Mouse (Mus musculus): Measurements from ENCODE around the gene Gbp7.

DNA sequence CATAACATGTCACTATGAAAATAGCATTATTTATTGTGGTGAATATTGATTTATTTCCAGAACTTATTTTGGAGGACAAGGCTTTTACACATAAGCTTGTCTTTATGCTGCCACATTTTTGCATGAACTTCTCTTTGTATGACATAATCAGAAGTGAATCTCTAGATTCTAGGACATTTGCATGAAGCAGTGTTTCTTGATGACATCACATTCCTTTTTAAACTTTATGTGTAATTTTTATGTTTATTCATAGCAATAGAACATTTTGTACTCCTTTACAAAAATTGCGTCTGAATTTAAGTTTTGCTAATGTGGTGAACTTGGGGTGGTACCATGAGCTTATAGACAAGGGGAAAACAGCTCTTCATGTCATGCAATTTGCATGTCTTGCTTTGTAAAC is 5.5 kb downstream of the Gbp7 start:
- TF ChIP-seq E2F4 (IDR thresholded peaks at IDR 0.05; ENCODE audit: insufficient read depth), result no peak
- no peak for TF ChIP-seq SRF (IDR thresholded peaks at IDR 0.05; ENCODE audit: control insufficient read depth, insufficient read length, low read depth)
- no peak for TF ChIP-seq POLR2AphosphoS2 (IDR thresholded peaks at IDR 0.05; ENCODE audit: insufficient read length, low read depth)
- no peak for TF ChIP-seq POLR2A (IDR thresholded peaks at IDR 0.05; ENCODE audit: insufficient read length, low read depth)
- TF ChIP-seq TCF3 (IDR thresholded peaks at IDR 0.05; ENCODE audit: insufficient read length, low read depth), result no peak
- TF ChIP-seq TCF12 (IDR thresholded peaks at IDR 0.05; ENCODE audit: insufficient read depth, poor library complexity, severe bottlenecking), result no peak
- TF ChIP-seq MYOD1 (IDR thresholded peaks at IDR 0.05; ENCODE audit: control insufficient read depth in 1 of 3, insufficient read length in 2 of 3, low read depth in 2 of 3), result no peak
- TF ChIP-seq USF1 (IDR thresholded peaks at IDR 0.05; ENCODE audit: low read depth), result no peak
- TF ChIP-seq MAX (IDR thresholded peaks at IDR 0.05; ENCODE audit: low read depth), result no peak
- no peak for TF ChIP-seq MYOG (IDR thresholded peaks at IDR 0.05; ENCODE audit: control insufficient read depth in 1 of 3, insufficient read depth in 1 of 3, insufficient read length in 2 of 3, low read depth in 2 of 3)
- TF ChIP-seq CEBPB (IDR thresholded peaks at IDR 0.05; ENCODE audit: insufficient read depth, poor library complexity, severe bottlenecking), result no peak
- no peak for TF ChIP-seq REST (IDR thresholded peaks at IDR 0.05; ENCODE audit: insufficient read depth, insufficient read length)
